Mouse (Mus musculus): ENCODE data around the gene Ttc23l.
"Not testable (repeated sequence)": the region's sequence is repeated elsewhere in the genome, so short reads cannot be mapped to it uniquely, and the experiment has no call there.

Gene Ttc23l

DNA sequence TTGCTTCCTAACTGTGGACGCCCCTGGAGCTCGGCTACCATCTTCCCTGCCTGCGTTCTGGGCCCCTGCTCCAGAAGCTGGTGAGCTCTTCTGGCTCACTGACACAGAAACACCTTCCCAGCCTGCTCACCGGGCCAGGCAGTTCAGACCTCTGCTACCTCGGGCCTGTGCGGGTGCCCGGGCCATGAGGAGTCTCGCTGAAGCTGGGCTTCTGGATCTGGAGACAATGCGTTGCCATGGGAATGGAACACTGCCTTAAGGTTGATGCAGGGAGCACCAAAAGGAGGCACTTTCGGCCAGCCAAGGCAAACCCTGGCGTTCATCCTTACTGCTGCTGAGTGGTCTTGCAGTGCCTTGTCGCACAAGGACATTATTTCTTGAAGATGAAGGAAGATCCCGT, at the start of gene Ttc23l:
TSS of gene Ttc23l (minus strand) at position 204 of the 400 bp plus-strand sequence.
- no peak for DNase-seq (ENCODE audit: extremely low spot score)

DNA sequence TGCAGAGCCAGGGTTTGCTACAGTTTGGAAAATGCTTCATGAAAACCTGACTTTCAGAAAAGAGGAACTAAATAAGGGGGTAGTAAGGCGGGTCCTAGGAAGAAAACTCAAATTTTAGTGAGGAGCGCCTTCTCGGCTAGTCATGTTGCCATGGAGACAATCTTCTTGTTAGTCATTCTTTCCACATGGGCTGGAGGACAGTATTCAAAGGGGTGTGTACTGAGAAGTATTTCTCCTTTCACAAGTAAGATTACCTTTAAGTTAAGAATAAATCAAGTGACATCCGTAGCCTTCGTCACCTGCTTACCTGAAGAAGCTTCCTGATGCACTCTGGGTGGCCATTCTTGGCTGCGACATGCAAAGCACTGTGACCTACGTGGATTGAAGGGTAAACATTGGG, 40.9 kb upstream of the Ttc23l start:
- DNase-seq (ENCODE audit: extremely low spot score): no peak

DNA sequence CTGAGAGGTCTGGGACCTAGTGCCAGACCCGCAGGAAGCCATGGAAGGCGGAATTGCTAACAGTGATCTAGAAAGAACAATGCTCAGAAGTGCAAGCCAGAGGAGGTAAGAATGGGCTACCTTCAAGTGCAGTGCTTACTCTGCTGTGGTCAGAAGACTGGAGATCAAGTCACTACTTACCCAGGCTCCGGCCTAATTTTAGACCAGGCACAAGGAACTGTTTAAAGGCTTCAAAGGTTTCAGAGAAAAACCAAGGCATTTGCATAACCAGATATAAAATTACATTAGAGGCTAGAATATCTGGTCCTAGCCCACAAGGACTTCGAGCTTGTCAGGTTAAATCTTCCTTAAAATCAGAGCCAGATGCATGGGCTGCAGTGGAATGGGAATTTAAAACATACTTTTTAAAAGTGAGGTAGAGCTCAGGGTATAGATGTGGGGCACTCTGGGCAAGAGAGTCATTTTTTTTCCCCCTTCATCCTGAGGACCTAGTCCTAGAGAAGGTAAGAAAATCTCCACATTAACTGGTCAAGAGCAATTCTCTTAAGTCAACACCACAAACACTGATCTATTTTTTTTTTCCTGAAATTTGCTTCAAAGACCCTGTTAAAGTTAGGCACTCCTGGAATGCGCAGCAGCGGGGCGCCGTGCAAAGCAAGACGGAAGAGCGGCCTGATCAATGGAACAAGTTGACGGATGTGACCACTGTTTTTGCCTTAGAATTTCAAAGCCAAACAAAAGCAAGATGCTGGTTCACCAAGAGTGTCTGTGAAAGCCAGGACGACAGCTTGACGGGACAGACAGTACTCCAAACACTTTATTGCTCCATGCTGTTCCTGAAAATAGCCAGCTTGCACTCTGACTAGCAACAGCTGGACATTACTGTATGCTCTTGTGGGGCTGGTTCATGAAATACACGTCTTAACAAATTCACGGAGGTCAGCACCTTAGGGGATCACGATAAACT, 40.1 kb upstream of the Ttc23l start:
- peak; percentile 37 for DNase-seq (ENCODE audit: extremely low spot score)

GRCm38 (mm10) chr15:10596871-10597270, 38.4 kb upstream of the Ttc23l start:
- DNase-seq (ENCODE audit: extremely low spot score): no peak

DNA sequence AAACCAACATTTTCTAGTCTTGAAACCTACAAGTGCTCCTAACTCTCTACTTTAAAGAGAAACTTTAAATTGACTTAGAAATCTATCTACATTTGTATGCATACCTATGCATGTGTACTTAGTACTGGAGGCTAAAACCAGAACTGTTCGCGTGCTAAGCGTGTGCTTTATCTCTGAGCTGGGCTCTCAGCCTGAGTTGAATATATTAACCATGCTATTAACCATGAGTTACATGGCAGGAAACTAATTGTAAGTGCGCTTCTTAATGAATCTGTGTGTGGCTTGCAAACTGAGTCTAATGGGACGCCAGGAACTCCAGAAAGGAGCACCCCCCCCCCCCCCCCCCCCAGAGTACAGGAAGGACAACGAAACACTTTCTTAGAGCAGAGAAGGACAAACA, 36.9 kb upstream of the Ttc23l start:
- no peak for DNase-seq (ENCODE audit: extremely low spot score)

- no peak for DNase-seq (ENCODE audit: extremely low spot score)
These were observed 36.4 kb upstream of the Ttc23l start for GRCm38 (mm10) chr15:10594910-10595309.

GRCm38 (mm10) chr15:10593094-10593493, 34.6 kb upstream of the Ttc23l start:
- DNase-seq (ENCODE audit: extremely low spot score): no peak

DNA sequence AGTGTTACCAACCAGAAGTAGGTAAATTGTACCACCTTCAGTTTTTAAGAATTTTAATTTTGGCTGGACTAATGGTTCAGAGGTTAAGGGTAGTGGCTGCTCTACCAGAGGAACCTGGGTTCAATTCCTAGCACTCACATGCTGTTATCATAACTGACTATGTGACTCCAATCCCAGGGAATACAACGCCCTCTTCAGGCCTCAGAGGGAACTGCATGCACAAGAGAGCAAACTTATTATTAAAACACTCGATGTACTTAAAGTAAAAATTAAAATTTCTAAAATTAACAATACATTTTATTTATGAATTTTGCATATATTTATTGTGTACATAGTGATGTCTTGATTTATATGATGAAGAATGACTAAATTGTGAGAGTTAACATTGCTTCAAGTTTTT, 28.1 kb upstream of the Ttc23l start:
- DNase-seq (ENCODE audit: extremely low spot score): no peak

GRCm38 (mm10) chr15:10584359-10585187, 26.1 kb upstream of the Ttc23l start:
- no peak for DNase-seq (ENCODE audit: extremely low spot score)

- peak; percentile 48 for DNase-seq (ENCODE audit: extremely low spot score)
These were observed 24.9 kb upstream of the Ttc23l start for GRCm38 (mm10) chr15:10583408-10583807.

- DNase-seq (ENCODE audit: extremely low spot score): no peak
These were observed 20.7 kb upstream of the Ttc23l start for GRCm38 (mm10) chr15:10579159-10579558.

DNA sequence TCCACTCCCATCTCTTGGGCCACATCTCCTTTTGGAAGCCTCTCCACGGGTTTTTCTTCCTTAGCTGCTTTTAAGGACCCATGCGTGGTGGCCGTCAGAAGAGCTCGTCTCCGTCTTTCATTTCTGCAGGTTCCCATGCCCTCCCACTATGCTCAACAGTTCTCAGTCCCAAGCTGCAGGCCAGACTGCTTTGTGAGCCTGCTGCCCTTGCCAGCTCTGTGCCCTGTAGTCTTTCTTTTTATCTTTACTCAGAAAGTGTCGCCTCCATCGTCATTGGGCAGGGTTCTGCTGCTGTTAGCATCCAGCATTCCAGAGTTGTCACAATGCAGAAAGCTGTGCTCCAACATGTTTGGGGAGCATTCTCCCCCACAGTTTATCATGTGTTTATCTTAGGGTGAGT, 8.0 kb upstream of the Ttc23l start:
- no peak for DNase-seq (ENCODE audit: extremely low spot score)

DNA sequence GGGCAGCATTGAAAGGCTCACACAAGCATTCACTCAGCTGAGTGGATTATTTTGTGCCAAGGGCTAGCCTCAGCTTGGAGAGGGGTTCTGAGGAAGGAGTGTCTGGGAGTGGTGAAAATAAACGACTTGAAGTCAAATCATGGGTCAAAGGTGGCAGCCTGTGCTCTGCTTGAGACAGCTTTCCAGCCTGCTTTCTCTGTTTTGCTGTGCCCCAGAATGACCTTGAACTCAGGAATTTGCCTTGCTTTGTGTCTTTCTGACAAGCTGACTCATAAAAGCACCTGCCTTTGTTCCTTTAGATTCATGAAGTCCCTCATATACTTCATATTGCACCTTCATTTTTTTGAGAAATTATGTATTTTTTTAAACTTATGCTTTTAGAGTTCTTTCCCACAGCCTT, 5.7 kb upstream of the Ttc23l start:
- no peak for DNase-seq (ENCODE audit: extremely low spot score)

- no peak for DNase-seq (ENCODE audit: extremely low spot score)
These were observed 3.8 kb upstream of the Ttc23l start for GRCm38 (mm10) chr15:10562281-10562680.

- no peak for DNase-seq (ENCODE audit: extremely low spot score)
These were observed 1.5 kb upstream of the Ttc23l start for GRCm38 (mm10) chr15:10560005-10560404.

GRCm38 (mm10) chr15:10554336-10554735, 4.1 kb downstream of the Ttc23l start:
- DNase-seq (ENCODE audit: extremely low spot score): no peak

GRCm38 (mm10) chr15:10540271-10541088, 18.0 kb downstream of the Ttc23l start:
- DNase-seq (ENCODE audit: extremely low spot score): no peak

DNA sequence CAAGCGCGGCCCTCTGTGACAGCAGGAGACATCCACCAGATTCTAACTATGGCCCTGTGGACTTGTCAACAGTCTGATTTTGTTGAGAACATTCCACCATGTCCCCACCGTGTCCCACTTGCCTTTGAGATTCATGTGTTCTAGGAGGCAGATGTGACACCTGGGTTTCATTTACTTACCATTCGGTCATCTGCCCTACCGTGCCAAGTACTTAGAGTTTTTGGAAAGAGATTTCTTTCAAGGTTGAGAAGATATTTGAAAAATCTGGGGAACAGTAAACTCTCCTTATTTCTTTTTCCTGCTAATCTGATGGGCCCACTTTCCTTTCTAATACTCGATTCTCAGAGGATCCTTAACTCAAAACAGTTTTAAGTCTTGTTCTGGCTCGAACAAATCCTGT, 22.5 kb downstream of the Ttc23l start:
- DNase-seq (ENCODE audit: extremely low spot score): no peak

- no peak for DNase-seq (ENCODE audit: extremely low spot score)
These were observed 23.9 kb downstream of the Ttc23l start for GRCm38 (mm10) chr15:10534591-10534990.

- not testable (repeated sequence) for DNase-seq (ENCODE audit: extremely low spot score)
These were observed 25.1 kb downstream of the Ttc23l start for GRCm38 (mm10) chr15:10533361-10533760.

DNA sequence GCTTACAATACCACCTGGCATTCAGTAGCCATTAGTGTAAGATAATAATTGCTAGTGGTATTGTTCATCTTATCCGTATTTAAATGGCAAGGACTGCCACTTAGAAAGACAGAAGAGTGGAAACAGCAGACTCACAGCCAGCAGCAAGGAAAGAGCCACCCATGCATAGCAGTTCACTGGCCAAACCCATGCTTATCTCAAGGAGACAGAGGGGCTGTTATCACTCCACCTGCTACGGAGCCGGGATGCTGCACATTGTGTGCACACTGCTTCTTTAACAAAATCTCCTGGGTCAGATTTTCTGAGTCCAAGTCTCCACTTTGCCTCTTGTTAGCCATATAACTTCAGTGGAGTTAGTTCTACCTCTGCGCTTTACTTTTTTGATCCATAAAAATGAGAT, 27.1 kb downstream of the Ttc23l start:
- no peak for DNase-seq (ENCODE audit: extremely low spot score)

DNA sequence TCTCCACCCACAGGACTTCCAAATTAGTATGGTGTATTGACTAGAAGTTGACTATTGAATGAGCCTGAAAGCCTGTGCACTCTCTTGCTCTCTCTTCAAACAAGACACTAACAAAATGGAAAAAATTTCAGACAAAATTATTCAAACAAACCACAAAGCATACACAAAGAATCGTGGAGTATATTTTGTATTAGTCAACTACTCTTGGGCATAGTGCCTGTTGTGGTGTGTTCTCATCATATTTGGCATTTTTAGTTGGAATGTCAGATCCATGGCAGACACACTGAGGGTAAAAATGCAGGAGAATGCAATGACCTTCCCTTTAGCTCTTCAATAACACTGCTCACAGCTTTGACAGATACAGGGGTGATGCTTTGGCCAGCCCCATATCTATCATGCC, 32.6 kb downstream of the Ttc23l start:
- DNase-seq (ENCODE audit: extremely low spot score): no peak

Measured in embryo, embryonic 9.5 days (tissue).